Mouse (Mus musculus) gastrocnemius, postnatal 10 days (tissue): ENCODE data around the gene Adcy1. TPM values are rescaled to one million over a fixed set of nuclear protein-coding genes. Genes with fewer than 3 reads are reported as not detected.

ENCODE experiments used
- DNase-seq: peaks from one replicate; pipeline ENCODE4 v3.0.0; 2021; ENCODE audit warnings: mixed read lengths
- total RNA-seq, 2 experiments: library from RNA; stranded (reverse); gene quantifications; 2 replicates each; pipeline ENCODE4 v1.2.3; 2021

Adcy1 gene
- total RNA-seq, 2 experiments from 2014 or later = 4.4 to 4.7 TPM

DNA sequence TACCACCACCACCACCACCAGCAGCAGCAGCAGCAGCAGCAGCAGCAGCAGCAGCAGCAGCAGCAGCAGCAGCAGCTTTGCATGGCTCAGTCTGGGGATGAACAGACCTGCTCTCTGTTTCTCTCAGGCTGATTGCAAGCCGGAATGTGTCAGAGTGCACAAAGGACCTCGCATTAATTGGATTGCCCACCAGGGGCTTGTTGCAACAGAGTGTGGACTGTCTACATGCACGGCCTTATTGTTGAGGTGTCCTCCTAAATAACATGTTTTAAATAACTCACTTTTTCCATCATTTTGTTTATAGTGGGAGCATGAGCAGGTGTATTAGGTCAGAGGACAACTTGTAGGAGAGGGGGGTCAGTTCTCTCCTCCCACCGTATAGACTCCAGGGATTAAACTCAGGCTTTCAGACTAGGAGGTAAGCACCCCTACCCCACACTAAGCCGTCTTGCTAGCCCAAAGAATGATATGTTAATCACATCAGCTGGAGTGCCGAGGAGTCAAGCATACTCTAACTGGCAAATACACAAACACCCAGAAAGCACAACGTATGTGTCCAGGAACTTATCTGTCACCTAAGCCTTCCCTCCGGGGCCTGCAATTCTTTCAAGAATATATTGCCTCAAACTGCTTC is 119.2 kb downstream of the Adcy1 start:
- no peak for DNase-seq

DNA sequence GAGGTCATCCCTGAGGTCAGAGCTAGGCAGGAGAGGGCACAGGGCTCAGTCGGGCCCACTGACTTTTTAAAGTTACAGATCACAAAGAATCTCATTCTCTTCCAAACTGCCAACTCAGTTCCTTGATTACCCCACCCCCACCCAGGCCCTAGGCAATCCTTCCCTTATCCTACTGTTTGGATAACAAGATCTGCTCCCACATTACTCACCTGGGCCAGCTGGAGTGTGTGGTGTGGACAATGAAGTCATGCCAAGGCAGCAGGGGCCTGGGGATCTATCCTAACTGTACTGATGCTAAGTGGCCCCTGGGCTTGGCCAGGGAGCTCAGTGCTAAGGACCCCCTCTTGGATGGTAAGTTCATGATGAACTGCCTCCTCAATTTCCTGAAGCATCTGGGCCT is 121.1 kb downstream of the Adcy1 start:
- DNase-seq = no peak

DNA sequence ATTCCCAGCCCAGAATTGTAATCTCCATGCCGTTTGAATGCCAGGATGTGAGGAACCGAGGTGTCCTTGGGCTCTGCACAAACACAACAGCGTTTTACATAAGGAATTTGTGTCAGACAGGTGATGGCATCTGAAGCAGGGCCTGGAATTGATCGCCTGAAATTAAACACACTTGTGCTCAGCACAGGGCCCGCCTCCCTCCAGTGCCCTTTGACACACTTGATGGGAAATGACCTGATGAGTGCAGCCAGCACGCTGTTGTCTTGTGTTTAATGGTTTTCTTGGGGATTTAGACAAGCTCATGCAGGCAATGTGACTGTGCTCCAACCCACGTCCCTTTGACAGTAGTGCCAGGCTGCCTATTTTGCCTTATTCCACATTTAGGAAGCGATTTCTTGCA is 124.2 kb downstream of the Adcy1 start:
- no peak for DNase-seq

DNA sequence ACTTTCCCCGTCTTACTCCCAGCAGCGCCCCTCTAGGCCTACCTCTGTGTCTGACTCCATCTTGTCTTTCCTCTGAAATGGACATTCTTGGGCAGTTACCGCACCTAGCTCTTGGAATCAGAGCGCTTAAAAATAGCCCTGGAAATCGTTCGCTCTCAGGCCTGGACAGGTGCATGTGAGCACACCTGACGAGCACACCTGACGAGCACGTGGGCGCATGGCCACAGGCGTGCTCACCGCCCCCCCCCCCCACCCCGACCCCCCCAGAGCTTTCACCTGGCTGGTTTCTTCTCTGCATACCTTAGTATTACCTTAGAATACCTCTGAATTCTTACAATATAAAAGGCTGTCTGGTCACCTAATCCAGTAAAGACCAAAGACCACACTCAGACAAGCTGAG is 125.2 kb downstream of the Adcy1 start, which contains the start of gene Gm11985:
TSS of gene Gm11985 (minus strand) at position 101 of the 400 bp plus-strand sequence.
- no peak for DNase-seq

DNA sequence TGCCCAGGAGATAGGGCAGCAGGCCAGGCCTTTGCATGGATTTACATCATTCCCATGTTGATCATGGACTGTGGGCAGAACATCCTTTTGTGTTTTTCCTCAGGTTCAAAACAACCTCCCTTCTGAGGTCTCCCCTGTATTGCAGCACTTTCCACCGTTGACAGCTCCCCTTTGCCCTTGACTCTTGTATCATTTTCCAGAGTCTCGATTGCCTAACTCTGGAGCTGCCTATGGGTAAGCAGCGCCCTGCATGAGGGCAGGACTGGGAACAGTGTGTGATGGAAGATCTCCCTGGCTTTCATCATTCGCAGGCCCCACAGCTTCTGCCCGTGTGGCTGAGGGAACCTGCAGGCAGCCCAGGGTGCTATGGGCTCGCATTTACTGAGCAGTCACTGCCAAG is 129.4 kb downstream of the Adcy1 start:
- no peak for DNase-seq

DNA sequence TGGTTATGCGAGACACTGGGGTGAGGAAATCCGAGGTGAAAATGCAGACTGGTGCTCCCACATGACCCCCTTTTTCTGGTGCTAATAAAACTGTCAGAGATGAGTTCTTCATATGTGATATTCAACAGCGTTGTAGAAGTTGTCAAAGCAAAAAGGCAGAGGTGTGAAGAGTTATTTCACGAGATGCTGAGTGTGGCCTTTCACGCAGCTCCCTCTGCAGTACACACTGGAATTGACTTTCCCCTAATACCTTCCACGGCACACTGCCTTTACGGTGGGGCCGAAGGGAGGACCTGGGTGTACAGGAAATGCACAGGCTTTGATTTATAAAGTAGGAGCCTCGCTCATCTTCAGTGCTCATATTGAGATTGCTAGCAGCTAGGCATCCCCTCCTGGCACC is 129.8 kb downstream of the Adcy1 start:
- DNase-seq = no peak

DNA sequence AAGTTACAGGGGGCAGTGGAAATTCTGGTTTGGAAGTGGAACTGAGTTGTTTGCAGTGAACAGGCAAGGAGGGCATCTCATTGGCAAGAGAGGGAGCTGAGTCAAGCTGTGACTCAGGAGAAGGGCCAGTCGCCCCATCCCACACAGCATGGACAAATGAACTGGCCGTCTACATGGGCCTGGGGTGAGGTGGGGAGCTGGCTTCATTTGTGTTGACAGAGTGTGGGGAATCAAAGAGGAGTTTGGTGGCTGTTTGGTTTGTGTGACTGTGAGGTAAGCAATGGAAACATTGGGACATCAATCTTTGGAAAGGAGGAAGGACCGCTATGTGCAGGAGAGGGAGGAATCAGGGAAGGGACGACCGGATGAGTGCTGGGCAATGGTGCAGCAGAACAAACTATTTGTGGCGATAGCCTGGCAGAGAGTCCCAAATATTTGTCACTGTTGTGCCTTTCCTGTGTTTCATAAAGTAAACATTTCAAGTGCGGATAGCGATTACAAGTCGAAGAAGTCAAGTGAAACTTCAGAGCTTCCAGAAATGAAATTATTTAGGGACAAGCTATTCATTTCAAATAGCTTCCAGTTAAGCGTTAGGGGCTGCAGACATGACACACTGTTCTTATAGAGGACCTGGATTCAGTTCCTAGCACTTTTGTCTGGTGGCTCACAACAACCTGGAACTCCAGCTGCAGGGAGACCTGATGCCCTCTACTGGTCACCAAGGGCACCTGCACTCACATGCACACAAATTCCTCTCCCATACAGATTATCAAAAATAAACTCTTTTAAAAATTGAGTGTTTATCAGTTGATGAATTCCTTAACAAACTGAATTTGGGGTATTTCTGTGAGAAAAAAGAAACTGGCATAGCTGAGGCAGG is 131.4 kb downstream of the Adcy1 start:
- DNase-seq = no peak

DNA sequence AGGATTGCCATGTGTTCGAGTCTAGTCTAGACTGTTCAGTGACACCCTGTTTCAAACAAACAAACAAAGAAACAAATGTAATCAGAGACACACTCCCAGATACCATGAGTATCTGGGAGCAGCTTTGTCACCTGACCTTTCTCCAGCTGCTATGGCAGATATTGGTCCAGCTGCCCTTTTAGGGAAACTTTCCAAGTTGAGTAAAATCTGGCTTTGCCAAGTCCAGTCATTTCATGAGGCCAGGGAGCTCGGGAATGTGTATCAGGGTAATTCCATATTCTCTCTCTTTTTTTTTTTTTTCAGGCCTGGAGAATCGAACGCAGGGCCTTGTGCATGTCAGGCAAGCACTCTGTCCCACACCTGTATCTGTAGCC is 132.0 kb downstream of the Adcy1 start:
- no peak for DNase-seq

DNA sequence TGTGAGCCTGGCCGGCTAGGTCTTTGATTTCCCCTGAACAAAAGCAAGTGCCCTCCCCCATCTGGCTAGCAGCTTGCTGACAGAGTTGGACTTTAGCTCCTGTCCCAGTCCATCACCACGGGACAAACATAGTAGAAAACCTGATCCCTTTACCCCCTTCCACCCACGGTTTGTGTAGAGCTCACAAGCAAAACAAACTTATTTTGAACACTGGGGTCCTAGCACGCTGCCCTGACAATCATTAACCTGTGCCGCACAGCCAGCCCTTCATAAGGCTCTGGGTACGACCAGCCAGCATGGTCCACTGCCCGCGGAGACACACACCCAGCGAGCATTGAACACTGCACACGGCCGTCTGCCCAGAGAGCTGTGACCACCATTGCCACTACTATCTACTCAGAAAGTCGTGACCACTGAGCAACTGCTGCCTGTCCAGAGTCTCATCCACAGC is 134.2 kb downstream of the Adcy1 start, which contains the start of gene Igfbp1:
TSS of gene Igfbp1 (plus strand) at position 292 of the 451 bp plus-strand sequence.
- DNase-seq = no peak

DNA sequence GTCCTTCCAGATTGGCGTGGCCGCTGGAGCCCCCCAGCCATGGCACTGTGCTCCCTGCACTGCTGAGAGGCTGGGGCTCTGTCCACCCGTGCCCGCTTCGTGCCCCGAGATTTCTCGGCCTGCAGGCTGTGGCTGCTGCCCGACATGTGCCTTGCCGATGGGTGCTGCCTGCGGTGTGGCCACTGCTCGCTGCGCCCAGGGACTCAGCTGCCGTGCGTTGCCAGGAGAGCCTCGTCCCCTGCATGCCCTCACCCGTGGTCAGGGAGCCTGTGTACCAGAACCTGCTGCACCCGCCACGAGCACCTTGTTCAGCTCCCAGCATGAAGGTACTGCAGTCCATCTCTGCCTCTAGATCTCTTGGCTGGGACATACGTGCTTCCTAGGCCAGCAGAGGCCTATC is 134.7 kb downstream of the Adcy1 start:
- no peak for DNase-seq

DNA sequence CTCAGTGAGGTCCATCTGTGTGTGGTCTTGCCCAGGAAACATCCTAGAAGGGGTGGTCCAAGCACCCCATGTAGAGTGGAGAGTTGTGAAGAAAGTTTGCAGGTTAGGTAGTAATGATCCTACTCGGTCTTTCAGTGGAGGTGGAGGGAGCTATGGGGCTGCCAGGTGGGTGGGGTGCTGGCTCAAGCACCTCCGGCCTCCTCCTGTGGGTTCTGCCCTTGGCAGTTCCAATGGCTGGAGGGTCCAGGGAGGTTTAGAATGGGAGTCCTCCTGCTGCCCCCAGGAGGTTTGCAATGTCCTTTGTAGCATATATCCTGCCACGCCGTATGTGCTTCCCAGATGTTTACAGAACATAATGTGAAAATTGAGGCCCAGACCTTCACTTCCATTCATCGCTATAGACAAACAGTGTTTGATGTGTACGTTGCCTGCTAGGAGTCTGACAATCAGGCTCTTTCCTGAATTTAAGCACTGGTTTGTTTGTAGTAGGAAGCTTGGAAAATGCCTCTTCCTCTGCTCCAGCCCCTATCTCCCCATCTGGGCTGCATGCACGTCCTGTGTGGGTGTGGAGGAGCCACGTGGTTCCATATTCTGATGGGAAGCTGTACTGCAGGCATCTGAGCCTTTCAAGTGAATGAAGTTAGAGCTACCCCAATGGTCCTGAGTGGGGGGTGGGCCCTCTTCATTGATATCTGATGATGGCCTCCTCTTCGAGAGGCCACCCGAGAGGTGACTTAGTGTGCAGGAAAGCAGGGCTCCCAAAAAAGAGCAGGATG is 135.4 kb downstream of the Adcy1 start:
- no peak for DNase-seq

DNA sequence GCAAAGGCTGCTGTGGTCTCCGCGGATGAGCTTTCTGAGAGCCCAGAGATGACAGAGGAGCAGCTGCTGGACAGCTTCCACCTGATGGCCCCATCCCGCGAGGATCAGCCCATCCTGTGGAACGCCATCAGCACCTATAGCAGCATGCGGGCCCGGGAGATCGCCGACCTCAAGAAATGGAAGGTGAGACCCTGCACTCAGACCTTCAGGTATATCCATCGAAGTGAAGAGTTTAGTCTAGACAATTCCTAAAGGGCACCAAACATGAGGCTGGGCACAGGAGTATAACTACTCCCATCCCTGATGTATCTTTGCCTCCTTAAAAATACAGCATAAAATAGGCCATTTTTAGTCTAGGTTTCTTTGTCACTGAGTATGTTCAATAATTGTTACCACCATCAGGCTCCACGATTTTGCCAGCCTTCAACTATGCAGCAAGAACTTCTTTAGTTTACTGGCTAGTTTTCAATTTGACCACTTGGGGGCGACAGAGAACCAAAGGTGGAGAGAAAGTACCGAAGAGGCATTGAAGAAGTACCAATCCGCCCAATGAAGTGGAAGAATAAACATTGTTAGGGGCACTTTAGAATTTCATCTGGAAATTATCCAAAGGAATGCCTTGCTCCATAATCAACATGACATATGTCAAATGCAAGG is 136.6 kb downstream of the Adcy1 start:
- DNase-seq = peak; percentile 50

DNA sequence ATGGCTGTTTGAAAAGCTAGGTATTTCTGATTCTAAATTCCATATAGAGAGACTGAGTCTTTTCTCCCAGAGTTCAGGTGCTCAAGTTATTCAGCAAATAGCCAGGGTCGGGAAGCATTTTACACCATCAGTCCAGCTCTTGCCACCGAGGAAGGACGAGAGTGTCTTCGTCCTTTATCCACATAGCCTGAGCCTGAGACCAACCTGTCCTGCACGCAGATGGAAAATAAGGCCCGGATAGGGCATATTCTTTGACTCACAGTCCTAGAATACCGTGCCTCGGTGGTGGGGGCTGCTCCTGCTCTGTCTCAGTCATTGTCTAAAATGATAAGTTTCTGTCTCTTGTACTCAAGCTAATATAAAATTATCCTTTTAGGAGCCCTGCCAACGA is 137.1 kb downstream of the Adcy1 start:
- DNase-seq = no peak

DNA sequence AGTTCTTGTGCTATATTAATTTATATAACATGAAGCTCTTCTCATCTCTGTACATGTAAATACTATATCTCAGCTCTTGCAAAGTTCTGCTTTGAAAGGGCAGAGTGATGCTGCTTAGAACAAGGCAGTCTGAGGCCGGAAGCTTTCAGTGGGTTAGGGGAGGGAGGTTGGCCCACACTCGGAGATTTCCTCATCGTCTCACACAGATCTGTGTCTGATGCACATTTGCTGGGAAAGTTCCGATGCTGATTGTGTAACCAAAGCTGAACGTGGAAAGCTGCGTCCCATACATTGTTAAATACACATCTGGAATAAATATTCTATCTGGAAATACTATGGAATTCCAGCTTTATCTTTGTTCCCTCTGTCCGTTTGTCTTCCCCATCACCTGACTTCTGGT is 138.9 kb downstream of the Adcy1 start:
- no peak for DNase-seq

DNA sequence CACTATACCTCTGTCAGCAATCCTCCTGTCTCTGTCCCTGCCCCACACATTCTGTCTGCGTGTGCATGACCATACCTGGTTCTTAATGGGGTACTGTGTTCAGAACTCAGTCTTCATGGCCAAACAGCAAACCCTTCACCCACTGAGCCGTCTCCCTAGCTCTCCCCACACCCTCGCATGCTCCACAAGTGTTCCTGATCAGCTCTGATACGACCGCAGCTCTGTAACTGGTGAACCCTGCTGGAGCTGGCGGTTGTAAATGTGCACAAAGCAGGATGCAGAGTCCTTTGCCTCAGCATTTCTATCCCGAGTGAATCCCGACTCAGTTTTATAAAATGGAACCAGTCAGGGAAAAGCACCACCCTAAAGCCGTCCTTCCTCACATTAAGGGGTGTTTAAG is 140.6 kb downstream of the Adcy1 start:
- no peak for DNase-seq

DNA sequence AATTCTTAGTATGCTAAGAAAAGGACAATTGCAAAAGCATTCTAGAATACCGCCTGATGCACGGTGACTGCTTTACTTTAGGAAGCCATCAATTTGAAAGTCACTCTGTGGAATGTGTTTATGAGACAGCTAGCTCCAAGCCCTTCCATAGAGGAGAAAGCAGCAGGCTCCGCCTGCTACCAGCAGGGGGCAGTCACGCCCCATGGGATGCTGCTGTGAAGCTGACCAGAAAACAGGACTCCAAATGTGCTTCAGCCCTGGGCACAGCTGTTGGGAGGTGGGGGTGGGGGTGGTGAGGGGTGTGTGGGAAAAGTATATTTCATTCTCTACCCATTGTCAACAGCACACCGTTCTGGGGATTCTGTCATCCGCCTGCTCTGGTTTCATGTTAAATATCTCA is 147.1 kb downstream of the Adcy1 start:
- peak; percentile 87 for DNase-seq

DNA sequence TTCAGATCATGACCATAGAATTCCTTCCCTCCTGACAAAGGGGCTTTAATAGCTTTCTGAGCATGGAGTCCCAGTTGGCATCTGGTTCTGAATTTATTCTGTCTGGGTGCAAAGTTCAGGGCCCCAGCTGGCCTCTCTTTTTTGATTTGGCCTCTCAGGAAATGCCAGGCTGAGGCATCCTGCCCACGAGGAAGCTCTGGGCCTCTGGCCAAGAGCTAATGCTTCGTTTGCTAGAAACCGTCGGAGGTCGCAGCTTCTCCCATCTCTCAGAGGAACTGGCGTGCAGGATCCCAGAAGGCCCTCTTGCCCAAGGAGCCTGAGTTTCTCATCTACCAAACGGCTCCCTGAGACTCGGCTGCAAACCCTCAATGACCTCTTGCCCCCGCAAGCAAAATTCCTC is 147.9 kb downstream of the Adcy1 start:
- DNase-seq = no peak

DNA sequence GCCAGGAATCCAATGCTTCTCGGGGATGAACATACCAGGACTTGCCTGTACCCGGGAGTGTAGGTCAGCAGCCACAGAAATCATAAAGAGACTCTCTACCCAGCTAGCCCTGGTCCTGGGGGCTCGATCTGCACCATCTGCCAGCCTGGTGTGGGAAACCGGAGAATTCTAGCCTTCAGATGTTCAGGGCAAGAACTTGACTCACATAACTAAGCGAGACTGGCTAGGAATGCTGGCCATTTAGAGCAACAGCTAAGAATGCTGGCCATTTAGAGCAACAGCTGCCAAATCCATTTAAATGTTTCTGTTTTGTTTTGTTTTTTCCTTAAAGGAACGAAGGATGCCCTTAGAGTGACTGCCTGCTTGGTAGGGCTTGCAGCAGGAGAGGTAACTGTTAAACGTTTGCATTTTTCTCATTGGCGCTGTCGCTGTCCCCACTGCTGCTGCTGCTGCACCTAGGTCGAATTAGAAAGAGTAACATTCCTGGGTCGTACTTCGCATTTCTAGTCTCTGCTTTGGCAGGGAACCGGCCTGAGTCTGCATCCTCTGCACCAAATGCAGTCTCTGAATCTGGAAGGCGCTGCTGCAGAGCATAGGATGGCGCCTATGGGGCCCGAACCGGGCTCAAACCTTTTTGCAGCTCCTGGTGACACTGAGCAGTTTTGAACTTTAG is 149.0 kb downstream of the Adcy1 start:
- DNase-seq = no peak

DNA sequence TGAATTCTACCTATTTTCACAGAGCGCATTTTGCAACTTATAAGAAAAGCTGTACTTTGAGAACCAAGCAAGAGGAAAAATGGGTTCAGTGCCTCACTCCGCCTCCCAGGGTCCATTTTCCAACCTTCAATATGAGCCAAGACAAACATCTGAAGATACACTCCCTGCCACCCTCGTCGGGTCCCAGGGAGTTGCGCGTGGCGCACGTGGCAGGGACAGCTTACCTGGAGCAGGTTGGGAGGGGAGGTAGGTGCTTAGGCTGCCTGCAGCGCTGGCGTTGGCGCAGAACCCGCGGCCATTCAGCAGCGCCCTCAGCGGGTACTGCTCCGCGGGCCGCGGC is 149.8 kb downstream of the Adcy1 start:
- DNase-seq = no peak

DNA sequence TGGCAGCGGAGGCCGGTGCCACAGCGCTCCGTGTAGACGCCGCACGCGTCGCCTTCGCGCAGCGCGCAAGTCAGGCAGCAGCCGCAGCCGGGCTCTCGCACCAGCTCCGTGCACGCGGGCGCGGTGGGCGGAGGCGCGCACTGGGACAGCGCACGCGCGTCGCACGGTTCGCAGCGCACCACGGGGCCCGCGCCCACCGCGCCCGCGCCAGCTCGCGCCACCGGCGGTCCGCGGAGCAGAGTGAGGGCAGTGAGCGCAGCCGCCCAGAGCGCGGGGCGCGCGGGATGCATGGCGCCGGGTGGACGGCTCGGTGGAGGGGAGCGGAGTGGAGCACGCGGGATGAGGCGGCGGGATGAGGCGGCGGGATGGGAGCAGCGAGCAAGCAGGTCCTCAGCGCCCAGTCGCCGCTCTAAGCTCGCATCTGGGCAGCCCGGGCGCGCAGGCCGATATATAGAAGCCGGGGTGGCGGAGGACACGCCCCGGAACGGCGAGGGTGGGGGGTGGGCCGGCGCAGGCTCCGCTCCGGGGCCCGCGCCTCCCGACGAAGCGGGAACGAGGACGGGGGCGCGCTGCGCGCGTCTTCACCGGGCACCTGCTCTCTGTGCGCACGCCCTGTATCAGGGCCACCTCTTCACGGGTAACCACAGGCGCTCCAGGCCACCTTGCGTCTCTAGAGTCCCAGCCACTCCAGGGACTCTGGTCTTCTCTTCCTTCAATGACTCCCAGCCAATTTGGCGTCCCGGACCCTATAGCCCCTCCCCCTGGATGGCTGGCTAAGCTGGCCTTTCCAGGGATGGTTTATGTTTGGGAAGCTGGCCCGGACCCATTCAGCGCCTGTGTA is 150.4 kb downstream of the Adcy1 start, which contains the start of gene Igfbp3:
TSS of gene Igfbp3 (minus strand) at position 423 of the 841 bp plus-strand sequence.
- DNase-seq = peak; percentile 73

DNA sequence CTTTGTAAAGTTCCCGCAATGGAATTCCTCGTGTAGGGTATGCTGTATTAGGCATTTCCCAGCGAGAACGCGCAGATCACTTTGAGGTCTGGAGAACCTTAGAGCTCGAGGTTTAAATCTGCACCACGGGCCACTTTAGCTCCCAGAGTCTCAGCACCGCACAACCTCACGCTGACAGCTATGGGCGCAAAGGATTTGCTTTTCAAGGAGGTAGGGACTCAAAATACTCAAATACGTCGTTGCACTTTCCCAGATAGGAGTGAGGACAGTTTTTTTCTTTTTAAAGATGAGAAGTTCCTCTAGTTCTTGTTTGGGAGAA is 151.0 kb downstream of the Adcy1 start:
- no peak for DNase-seq
